Mouse (Mus musculus) midbrain, embryonic 10.5 days (tissue): ENCODE data around the gene Ttc28. TPM values are rescaled to one million over a fixed set of nuclear protein-coding genes. Genes with fewer than 3 reads are reported as not detected.

ENCODE experiments used
- DNase-seq: peaks from one replicate; pipeline ENCODE4 v3.0.0-alpha.2; 2017; ENCODE audit warnings: low spot score
- H3K27ac ChIP-seq: fragments of 300-500 bp; sonication (generic); replicated peaks from 2 replicates; pipeline ENCODE4 v1.5.1; 2016; ENCODE audit warnings: mild to moderate bottlenecking
- H3K27me3 ChIP-seq: fragments of 300-500 bp; sonication (generic); 2 replicates; pipeline ENCODE4 v1.6.1; 2016; ENCODE audit warnings: low read depth, mild to moderate bottlenecking; ENCODE audit not compliant: poor library complexity, severe bottlenecking
- H3K36me3 ChIP-seq: fragments of 300-500 bp; sonication (generic); 2 replicates; pipeline ENCODE4 v1.6.1; 2016; ENCODE audit warnings: mild to moderate bottlenecking, moderate library complexity
- H3K4me1 ChIP-seq: fragments of 300-500 bp; sonication (generic); 2 replicates; pipeline ENCODE4 v1.6.1; 2016
- H3K4me3 ChIP-seq: fragments of 300-500 bp; sonication (generic); 2 replicates; pipeline ENCODE4 v1.5.1; 2016; ENCODE audit warnings: mild to moderate bottlenecking, moderate library complexity
- H3K9me3 ChIP-seq: fragments of 300-500 bp; sonication (generic); replicated peaks from 2 replicates; pipeline ENCODE4 v1.6.1; 2016; ENCODE audit warnings: mild to moderate bottlenecking
- WGBS: fragments of 180-500 bp; shearing (Covaris S2); methylation state at CpG from one replicate; pipeline ENCODE4 v1.1.7; 2016; 5-methylcytosine and 5-hydroxymethylcytosine counted together
- polyA plus RNA-seq: library from polyadenylated mRNA; unstranded; fragments of >200 nt; fragmentation: Nextera tagmentation; extraction: Ambion mirVana; gene quantifications from 2 replicates; pipeline ENCODE4 v1.2.1, GENCODE M21; 2016

Gene Ttc28
- polyA plus RNA-seq, 1 experiment from 2014 or later: 9.4 TPM

DNA sequence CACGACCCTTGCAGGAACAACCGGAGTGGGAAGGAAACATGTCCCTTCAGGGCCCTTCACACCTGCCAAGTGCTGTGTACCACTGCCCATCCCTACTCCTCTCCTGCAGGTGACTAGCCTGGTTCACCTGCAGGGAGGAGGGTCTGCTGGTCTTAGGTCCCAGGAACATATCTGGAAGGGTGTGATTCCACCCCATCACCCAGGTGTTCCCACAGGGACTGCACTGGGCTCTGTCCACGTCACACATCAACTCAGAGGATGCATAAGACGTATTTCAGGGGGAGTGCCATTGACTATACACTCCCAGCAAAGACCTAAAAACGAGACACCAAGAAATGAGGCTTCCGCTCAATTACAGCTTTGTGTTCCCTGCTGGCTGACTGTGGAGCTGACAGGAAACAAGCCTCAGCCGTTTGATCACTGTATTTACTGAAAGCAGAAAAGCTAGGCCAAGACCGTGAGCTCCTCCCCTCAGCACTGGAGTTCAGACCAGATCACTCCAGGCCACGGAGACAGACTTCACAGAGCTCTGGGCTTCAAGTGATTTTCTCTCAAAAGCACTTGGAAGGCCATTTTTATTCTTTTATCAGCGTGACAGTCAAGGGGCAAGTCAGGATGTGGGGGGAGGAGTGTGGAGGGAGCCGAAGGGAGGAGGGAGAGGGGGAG, 383.1 kb downstream of the Ttc28 start:
- no peaks in the 10 kb centered on the region; the same call in 1 of the 2 replicates for H3K27me3 ChIP-seq
- no peak for DNase-seq
- H3K9me3 ChIP-seq: peaks cover 9% of the 10 kb centered on the region
- H3K4me3 ChIP-seq: no peak overlapping the region
- peaks cover 26% of the 10 kb centered on the region for H3K36me3 ChIP-seq
- H3K27ac ChIP-seq: peak overlapping the region; percentile 63
- peaks cover 35% of the 10 kb centered on the region for H3K4me1 ChIP-seq
- 36% methylated on average over 11 of the region's 11 CpGs for WGBS

DNA sequence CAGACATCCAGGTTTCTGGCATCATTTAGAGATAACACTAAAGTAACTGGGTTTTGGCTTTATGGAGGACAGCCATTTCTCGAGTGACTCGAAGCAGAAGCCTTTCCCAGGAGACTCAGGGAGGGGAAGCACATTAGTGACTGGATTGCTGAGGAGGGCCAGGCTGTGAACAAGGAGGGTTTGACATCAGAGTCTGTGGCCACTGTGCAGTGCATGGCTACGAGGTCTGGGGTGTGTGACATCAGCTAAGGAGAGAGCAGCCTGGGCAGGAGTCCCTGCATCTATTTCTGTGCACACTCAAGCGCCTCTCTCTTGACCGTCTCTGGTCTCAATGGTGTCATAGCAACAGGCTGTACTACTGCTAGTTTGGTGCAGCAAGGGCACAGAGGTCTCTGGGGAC, 383.8 kb downstream of the Ttc28 start:
- H3K36me3 ChIP-seq: peaks cover 32% of the 10 kb centered on the region
- no peak overlapping the region for H3K4me3 ChIP-seq
- peaks cover 33% of the 10 kb centered on the region for H3K4me1 ChIP-seq
- no peaks in the 10 kb centered on the region; the same call in 1 of the 2 replicates for H3K27me3 ChIP-seq
- peaks cover 9% of the 10 kb centered on the region for H3K9me3 ChIP-seq
- no peak for DNase-seq
- WGBS: 45% methylated on average over 5 of the region's 5 CpGs
- peak overlapping the region; percentile 63 for H3K27ac ChIP-seq

DNA sequence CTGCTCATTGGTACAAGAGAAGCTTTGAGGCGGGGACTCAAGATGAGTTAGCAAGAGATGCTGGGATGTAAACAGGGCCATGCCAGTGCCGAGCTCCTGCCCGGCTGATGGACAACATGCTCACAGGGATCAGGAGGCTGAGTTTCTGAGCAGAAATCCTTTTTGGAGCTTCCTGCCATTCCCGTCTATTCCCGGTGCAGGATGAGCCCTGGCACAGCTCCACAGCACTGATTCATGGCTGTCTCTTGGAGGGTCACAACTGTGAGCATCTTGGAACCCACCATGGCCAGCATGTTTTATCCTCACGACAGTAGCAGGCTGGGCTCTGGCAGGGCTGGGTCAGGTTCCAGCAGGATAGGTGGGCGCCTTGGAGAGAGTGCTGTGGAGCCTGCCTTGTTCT, 384.9 kb downstream of the Ttc28 start:
- peaks cover 32% of the 10 kb centered on the region for H3K36me3 ChIP-seq
- 87% methylated on average over 7 of the region's 7 CpGs for WGBS
- H3K4me3 ChIP-seq: no peak overlapping the region
- H3K9me3 ChIP-seq: peaks cover 9% of the 10 kb centered on the region
- H3K27ac ChIP-seq: 0 out of 2 replicates have a peak overlapping the region, but pooled peaks have one; percentile 63
- H3K27me3 ChIP-seq: no peaks in the 10 kb centered on the region
- no peak for DNase-seq
- peaks cover 45% of the 10 kb centered on the region for H3K4me1 ChIP-seq

DNA sequence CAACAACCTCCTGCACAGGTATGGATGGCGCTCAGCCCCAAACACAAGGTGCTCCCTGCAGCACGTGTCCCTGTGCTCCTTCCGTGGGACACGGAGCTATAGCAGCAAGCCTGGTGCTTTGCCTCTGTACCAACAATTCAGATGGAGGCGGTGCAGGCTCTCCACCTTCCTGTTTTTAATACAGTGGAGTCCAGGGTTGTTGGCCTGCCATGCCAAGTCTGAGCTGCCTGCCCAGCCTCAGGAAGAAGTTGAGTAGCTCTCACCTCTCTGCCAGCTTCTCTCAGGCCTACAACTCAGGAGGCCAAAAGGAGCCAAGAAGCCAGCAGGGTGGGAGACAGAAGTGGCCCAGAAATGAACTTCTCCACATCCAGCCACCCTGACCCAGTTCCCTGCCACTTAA, 387.1 kb downstream of the Ttc28 start:
- DNase-seq: no peak
- H3K4me3 ChIP-seq: no peak overlapping the region
- no peak overlapping the region for H3K27ac ChIP-seq
- no peaks in the 10 kb centered on the region for H3K27me3 ChIP-seq
- peaks cover 32% of the 10 kb centered on the region for H3K36me3 ChIP-seq
- 89% methylated on average over 5 of the region's 5 CpGs for WGBS
- H3K4me1 ChIP-seq: peaks cover 60% of the 10 kb centered on the region
- peaks cover 9% of the 10 kb centered on the region for H3K9me3 ChIP-seq

DNA sequence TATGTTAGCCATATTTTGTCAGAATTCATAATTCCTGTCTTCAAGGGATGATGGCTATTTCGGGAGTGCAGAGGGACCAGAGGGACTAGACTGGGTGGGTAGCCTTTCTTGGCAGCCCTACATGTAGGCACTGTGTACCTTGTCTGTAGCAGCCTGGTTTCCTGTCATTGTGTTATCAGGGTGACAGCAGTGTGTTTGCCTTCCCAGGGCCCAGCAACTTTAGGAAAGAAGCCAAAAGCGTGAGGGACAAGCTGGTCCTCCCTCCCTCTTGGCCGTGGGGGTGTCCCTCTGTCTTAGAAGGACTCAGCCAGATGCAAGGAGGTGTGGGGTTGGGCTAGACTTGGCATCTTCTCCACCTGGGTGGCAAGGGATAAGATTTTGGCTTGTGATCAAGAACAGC, 387.5 kb downstream of the Ttc28 start:
- H3K27me3 ChIP-seq: peaks cover 3% of the 10 kb centered on the region; the same call in 1 of the 2 replicates
- peaks cover 9% of the 10 kb centered on the region for H3K9me3 ChIP-seq
- no peak for DNase-seq
- 86% methylated on average over 3 of the region's 3 CpGs for WGBS
- no peak overlapping the region for H3K27ac ChIP-seq
- peaks cover 56% of the 10 kb centered on the region for H3K4me1 ChIP-seq
- peaks cover 35% of the 10 kb centered on the region for H3K36me3 ChIP-seq
- no peak overlapping the region for H3K4me3 ChIP-seq

DNA sequence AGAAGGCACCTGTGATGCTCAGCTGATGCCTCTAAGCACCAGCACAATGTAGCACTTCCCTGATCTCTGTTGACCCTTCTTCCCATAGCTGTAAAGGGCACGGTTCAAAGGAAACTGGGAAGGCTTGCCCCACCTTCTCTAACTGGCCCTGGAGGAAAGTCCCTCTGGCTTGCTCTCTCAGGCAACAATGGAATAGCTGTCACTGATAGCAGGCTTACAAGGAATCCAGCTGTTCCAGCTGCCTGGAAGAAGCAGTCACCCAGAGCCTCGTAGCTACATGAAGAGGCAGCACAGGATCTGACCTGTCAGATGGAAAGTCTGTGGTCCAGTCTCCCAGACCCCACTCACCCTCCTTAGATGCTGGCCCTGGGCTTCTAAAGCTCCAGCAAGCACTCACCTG, 389.2 kb downstream of the Ttc28 start:
- H3K36me3 ChIP-seq: peaks cover 41% of the 10 kb centered on the region
- H3K27me3 ChIP-seq: peaks cover 16% of the 10 kb centered on the region; the same call in 1 of the 2 replicates
- H3K4me3 ChIP-seq: no peak overlapping the region
- DNase-seq: no peak
- WGBS: 32% methylated on average over 2 of the region's 2 CpGs
- peaks cover 38% of the 10 kb centered on the region for H3K4me1 ChIP-seq
- H3K27ac ChIP-seq: no peak overlapping the region
- H3K9me3 ChIP-seq: peaks cover 9% of the 10 kb centered on the region

DNA sequence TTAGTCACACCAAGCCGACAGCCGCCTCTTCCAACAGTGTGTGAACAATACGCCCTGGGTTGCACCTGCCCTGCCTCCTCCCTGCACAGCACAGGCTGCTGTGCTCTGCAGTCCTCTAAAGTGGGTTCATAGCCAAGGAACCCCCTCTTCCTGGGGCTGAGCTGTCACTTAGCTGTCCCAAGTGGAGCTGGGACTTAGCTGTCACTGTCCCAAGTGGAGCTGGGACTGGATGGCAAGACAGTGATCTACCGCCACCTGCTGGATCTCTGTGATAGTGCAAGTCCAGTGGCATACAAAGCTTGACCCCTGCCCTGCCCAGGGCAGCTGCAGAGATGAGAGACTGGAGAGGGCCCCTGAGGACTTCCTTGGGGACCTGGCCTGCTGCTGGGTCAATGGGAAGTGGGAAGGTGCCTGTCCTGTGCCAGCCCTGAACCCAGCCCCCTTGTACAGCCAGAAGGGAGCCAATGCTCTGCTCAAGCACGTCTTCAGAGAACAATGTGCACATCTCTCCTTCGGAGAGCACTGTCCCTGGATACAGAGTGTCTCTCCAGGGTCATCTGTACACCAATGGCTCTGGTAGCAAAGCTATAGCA, 390.1 kb downstream of the Ttc28 start:
- Histone ChIP-seq H3K36me3 (peaks cover 46% of the 10 kb centered on the region), H3K4me1 (peaks cover 30% of the 10 kb centered on the region), H3K27me3 (peaks cover 16% of the 10 kb centered on the region; the same call in 1 of the 2 replicates), H3K9me3 (peaks cover 9% of the 10 kb centered on the region), H3K27ac (peak overlapping the region; percentile 73), H3K4me3 (no peak overlapping the region)
- peak; percentile 89 for DNase-seq
- 61% methylated on average over 6 of the region's 6 CpGs for WGBS

DNA sequence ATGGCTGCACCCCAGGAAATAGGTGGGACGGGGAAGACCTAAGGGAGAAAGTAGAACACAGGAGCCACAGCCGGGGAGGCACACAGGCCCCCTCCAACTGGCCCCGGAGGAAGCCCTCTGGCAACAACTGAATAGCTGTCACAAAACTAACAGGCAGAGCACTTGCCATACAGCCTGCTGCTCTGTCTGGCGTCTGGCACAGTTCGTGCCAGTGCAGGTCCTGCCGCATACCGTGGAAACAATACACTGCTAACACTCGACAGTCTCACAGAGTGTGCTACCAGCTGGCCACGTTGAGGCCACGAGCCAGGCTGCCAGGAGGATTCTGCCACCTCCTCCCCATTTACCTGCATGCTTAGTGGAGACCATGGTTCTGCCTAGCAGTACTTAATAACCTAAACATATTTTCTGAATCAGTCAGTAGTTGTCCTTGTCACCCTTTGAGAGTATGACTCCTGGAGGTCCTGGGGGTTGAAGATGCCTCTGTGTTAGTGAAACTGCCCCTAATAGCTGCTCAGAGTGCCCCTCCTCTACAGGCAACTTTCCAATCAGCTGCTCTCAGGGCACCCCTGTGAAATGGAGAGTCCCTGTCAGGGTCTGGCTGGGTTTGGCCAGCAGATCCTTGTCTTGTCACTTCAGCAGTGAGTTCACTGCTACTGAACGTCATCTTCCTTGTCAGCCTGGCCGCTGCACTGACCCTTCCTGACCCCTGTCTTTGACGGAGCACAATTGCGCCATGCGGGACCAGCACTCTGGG, 390.8 kb downstream of the Ttc28 start:
- Histone ChIP-seq H3K36me3 (peaks cover 45% of the 10 kb centered on the region), H3K27ac (peak overlapping the region; percentile 73), H3K4me3 (no peak overlapping the region), H3K4me1 (peaks cover 30% of the 10 kb centered on the region), H3K27me3 (peaks cover 16% of the 10 kb centered on the region; the same call in 1 of the 2 replicates), H3K9me3 (peaks cover 9% of the 10 kb centered on the region)
- no peak for DNase-seq
- 74% methylated on average over 15 of the region's 15 CpGs for WGBS

DNA sequence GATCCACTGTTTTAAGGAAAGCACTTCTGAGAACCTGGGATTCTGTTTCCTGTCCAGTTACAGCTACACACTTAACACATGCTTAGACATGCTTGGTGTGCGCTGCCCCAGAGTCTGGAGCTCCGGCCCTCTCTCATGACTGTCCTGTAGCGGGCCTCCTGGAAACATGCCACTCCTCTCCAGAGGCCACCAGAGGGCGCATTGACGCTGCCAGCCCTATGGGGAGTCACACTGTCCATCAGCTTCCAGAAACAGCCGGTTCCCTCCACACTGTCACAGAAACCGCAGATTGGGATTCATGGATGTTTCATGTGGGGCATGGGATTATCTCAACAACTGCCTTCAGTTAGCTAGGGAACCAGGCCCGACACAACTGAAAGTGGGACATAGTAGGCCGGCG, 394.0 kb downstream of the Ttc28 start:
- Histone ChIP-seq H3K27me3 (peaks cover 16% of the 10 kb centered on the region; the same call in 1 of the 2 replicates), H3K36me3 (peaks cover 40% of the 10 kb centered on the region), H3K9me3 (no peaks in the 10 kb centered on the region), H3K4me1 (peaks cover 27% of the 10 kb centered on the region), H3K27ac (no peak overlapping the region), H3K4me3 (no peak overlapping the region)
- DNase-seq: peak; percentile 86
- WGBS: 33% methylated on average over 10 of the region's 10 CpGs

DNA sequence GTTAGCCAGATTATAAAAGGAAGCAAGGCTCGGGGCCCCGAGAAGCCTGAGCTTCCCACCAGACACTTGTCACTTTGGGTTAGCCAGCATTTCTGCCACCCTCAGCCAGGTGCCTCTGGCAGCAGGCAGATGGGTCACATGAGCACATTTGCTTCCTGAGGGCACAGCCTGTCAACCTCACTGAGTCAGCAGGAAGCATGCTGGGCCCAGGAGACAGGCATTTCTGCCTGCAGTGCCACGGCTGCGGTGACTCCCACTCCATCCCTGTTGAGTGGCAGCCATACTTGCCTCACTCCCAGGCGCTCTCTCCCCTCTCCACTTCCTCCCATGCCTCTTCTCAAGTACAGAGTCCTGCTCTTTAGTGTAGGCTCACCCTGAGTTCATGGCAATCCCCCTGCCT, 395.3 kb downstream of the Ttc28 start:
- Histone ChIP-seq H3K27me3 (peaks cover 16% of the 10 kb centered on the region; the same call in 1 of the 2 replicates), H3K4me3 (no peak overlapping the region), H3K9me3 (no peaks in the 10 kb centered on the region), H3K4me1 (peaks cover 17% of the 10 kb centered on the region), H3K36me3 (peaks cover 49% of the 10 kb centered on the region), H3K27ac (no peak overlapping the region)
- WGBS: 86% methylated on average over 5 of the region's 5 CpGs
- no peak for DNase-seq

DNA sequence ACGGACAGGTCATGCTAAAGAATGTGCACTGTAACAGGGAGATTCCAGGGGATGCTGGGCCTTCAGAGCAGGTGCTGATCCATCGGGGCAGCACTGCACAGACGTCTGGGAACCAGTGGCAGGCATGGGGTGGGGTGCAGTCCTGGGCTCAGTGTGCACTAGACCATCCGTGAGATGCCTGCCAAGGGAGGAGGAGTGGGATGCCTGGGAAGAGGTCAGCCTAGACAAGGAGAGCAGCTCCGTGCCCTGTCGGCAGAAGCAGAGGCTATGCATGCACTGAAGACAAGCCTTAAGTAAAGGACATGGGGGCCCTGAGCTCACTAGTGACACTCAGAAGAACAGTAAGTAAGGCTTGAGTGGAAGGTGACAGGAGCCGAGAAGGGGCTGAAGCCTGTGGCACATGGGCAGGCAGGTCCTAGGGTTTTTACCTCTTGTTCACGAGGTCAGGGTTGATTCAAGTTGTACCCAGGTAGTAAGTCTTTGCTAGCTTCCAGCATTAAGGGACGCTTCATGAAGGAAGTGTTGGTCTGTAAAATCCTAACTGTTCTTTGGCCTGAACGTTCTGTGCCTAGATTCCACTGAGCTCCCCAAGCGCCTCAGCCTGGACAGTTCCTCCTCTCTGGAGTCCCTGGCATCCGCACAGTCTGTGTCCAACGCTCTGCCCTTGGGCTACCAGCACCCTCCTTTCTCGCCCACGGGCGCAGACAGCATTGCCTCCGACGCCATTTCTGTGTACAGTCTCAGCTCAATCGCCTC, 405.0 kb downstream of the Ttc28 start:
- no peaks in the 10 kb centered on the region for H3K27me3 ChIP-seq
- no peaks in the 10 kb centered on the region for H3K9me3 ChIP-seq
- H3K36me3 ChIP-seq: peaks cover 80% of the 10 kb centered on the region
- no peaks in the 10 kb centered on the region for H3K4me1 ChIP-seq
- H3K27ac ChIP-seq: no peak overlapping the region
- no peak for DNase-seq
- H3K4me3 ChIP-seq: no peak overlapping the region
- 84% methylated on average over 19 of the region's 19 CpGs for WGBS

DNA sequence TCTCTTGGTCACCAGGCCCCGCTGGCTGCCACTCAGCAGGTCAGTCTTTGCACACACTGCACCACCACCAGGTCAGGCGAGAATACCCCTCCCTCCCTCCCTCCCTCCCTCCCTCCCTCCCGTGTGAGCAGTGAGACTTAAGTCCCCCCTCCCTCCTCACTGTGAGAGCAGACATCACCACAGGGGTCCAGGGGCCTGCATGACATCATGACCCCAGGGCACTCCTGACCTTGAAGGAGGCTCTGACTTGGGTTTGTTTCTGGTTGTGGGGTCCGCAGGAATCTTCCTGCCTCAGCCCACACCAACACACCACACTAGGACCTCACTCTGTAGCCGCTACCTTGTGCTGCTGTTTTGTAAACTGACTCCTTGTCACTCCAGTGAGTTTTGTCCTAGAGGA, 408.0 kb downstream of the Ttc28 start:
- 69% methylated on average over 5 of the region's 5 CpGs for WGBS
- H3K4me3 ChIP-seq: no peak overlapping the region
- no peaks in the 10 kb centered on the region for H3K27me3 ChIP-seq
- no peak overlapping the region for H3K27ac ChIP-seq
- no peaks in the 10 kb centered on the region for H3K9me3 ChIP-seq
- DNase-seq: no peak
- peaks cover 51% of the 10 kb centered on the region for H3K36me3 ChIP-seq
- H3K4me1 ChIP-seq: 0 out of 2 replicates have a peak, but pooled peaks cover 4% of the 10 kb centered on the region
